Mouse (Mus musculus) bone marrow, adult 2 months (tissue): ENCODE results near the gene Acat3.

Source experiments
- CTCF ChIP-seq: fragments of 200-500 bp; IDR thresholded peaks from 2 replicates; pipeline ENCODE4 v1.5.1; 2011; ENCODE audit warnings: low read length, control low read depth; ENCODE audit not compliant: control insufficient read depth, insufficient read depth
- POLR2A ChIP-seq: fragments of 200-500 bp; IDR thresholded peaks from 2 replicates; pipeline ENCODE4 v1.6.1; 2011; ENCODE audit warnings: low read depth, mild to moderate bottlenecking, control low read depth, low read length, borderline replicate concordance; ENCODE audit not compliant: control insufficient read depth

- TF ChIP-seq CTCF (no peak), POLR2A (no peak)
Measured at GRCm38 (mm10) chr17:12978546-12978945, 38.1 kb upstream of the Acat3 start.
